Mouse (Mus musculus) liver, adult 2 months (tissue): ENCODE measurements around the gene Ica1. TPM values are rescaled to one million over a fixed set of nuclear protein-coding genes. Genes with fewer than 3 reads are reported as not detected.

Experiments
- DNase-seq: peaks from one replicate; pipeline ENCODE4 v3.0.0-alpha.2; 2011; ENCODE audit warnings: low read depth, low spot score; ENCODE audit errors: extremely low read depth
- H3K27ac ChIP-seq: fragments of 200-500 bp; replicated peaks from 2 replicates; pipeline ENCODE4 v1.5.1; 2012; ENCODE audit warnings: low read depth, mild to moderate bottlenecking, control low read depth, inconsistent platforms, low read length; ENCODE audit not compliant: insufficient read depth
- H3K27me3 ChIP-seq: fragments of 200-500 bp; 2 replicates; pipeline ENCODE4 v1.6.1; 2012; ENCODE audit warnings: mild to moderate bottlenecking, moderate library complexity, low read length, inconsistent platforms; ENCODE audit not compliant: control insufficient read depth, insufficient read depth
- H3K36me3 ChIP-seq: fragments of 200-500 bp; 2 replicates; pipeline ENCODE4 v1.6.1; 2012; ENCODE audit warnings: low read length, inconsistent platforms; ENCODE audit not compliant: control insufficient read depth, insufficient read depth
- H3K4me1 ChIP-seq: fragments of 200-500 bp; 2 replicates; pipeline ENCODE4 v1.6.1; 2011; ENCODE audit warnings: low read length; ENCODE audit not compliant: control insufficient read depth, insufficient read depth
- H3K4me3 ChIP-seq: fragments of 200-500 bp; 2 replicates; pipeline ENCODE4 v1.5.1; 2011; ENCODE audit warnings: low read depth, mild to moderate bottlenecking, control low read depth, low read length, moderate library complexity; ENCODE audit not compliant: insufficient read depth
- H3K79me2 ChIP-seq: fragments of 200-500 bp; 2 replicates; pipeline ENCODE4 v1.6.1; 2012; ENCODE audit warnings: inconsistent platforms, mild to moderate bottlenecking, low read length, moderate library complexity; ENCODE audit not compliant: control insufficient read depth, insufficient read depth
- H3K9ac ChIP-seq: fragments of 200-500 bp; 2 replicates; pipeline ENCODE4 v1.6.1; 2012; ENCODE audit warnings: low read depth, mild to moderate bottlenecking, control low read depth, inconsistent platforms, low read length
- CTCF ChIP-seq: fragments of 200-500 bp; IDR thresholded peaks from 2 replicates; pipeline ENCODE4 v1.5.1; 2011; ENCODE audit warnings: low read depth, low read length, control low read depth
- POLR2A ChIP-seq: fragments of 200-500 bp; IDR thresholded peaks from 2 replicates; pipeline ENCODE4 v1.6.1; 2011; ENCODE audit warnings: low read length, control low read depth; ENCODE audit not compliant: insufficient read depth; ENCODE audit errors: extremely low read depth
- WGBS: fragments of 180-500 bp; shearing (Covaris S2); methylation state at CpG from one replicate; pipeline ENCODE4 v1.1.7; 2018; 5-methylcytosine and 5-hydroxymethylcytosine counted together
- polyA plus RNA-seq: library from polyadenylated mRNA; depleted of rRNA; stranded (reverse); fragments of >200 nt; gene quantifications from 2 replicates; pipeline ENCODE4 v1.2.3, GENCODE M21; 2012; rRNA removed
- total RNA-seq: library from RNA; depleted of rRNA; stranded (reverse); fragments of >200 nt; gene quantifications from 2 replicates; pipeline ENCODE4 v1.2.3, GENCODE M21; 2014; rRNA removed

Ica1 gene
- total and polyA plus RNA-seq, 2 experiments, result 0.84 to 2.9 TPM

DNA sequence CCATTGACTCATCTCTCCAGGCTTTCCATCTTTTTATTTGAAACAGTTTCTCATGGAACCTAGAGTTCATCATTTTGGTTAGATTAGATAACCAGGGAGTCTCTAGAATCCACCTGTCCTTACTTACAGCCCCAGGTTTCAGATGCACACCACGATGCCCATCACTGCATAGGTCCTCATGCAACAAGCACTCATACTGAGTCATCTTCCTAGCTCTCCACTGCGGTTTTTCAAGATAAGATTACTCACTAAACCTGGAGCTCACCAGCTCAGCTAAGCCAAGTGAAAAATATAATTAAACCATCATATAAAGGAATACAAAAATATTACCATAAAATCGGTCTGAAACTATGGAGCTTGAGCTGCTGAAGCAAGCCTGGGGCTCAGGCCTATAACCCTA, 194.4 kb downstream of the Ica1 start:
- DNase-seq, result no peak
- no peak for TF ChIP-seq POLR2A
- no peak for TF ChIP-seq CTCF

DNA sequence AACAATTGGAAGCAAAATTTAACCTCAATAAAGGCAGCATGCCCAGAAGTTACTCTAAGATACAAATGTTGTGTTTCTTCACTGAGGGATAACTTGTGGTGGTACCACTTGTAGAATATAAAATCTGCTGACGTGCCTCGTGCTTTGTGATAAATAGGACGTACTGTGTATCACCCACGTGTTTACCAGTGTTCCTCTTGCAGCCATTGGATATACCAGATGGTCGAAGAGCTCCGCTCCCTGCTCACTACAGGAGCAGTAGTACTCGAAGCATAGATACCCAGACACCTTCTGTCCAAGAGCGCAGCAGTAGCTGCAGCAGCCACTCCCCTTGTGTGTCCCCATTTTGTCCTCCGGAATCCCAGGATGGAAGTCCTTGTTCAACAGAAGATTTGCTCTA, 195.9 kb downstream of the Ica1 start:
- H3K4me1 ChIP-seq, result no peaks in the 10 kb centered on the region
- H3K27ac ChIP-seq, result no peak overlapping the region
- H3K79me2 ChIP-seq, result no peaks in the 10 kb centered on the region
- DNase-seq, result no peak
- TF ChIP-seq CTCF, result no peak
- no peak for TF ChIP-seq POLR2A
- H3K36me3 ChIP-seq, result peaks cover 11% of the 10 kb centered on the region
- 95% methylated on average over 9 of the region's 9 CpGs for WGBS
- no peak overlapping the region for H3K9ac ChIP-seq
- no peaks in the 10 kb centered on the region for H3K27me3 ChIP-seq
- no peak overlapping the region for H3K4me3 ChIP-seq

More for the DNA sequence above, 194.4 kb downstream of the Ica1 start:
- Histone ChIP-seq H3K27ac (no peak overlapping the region), H3K4me1 (no peaks in the 10 kb centered on the region), H3K79me2 (no peaks in the 10 kb centered on the region), H3K36me3 (peaks cover 11% of the 10 kb centered on the region), H3K9ac (no peak overlapping the region), H3K27me3 (no peaks in the 10 kb centered on the region), H3K4me3 (no peak overlapping the region)
- 93% methylated on average over 3 of the region's 3 CpGs for WGBS

Other genes with a start within 250 kb of the Ica1 start
- 0.07 and 0.09 TPM in 2 replicates for gene Nxph1, start 169.9 kb upstream of the Ica1 start, total RNA-seq
- 0.02 TPM in 1 of 2 replicates, not detected in the other for gene Nxph1, start 169.9 kb upstream of the Ica1 start, polyA plus RNA-seq